7 mouse cellular contexts compared by ENCODE assay signal in the genomic region with DNA sequence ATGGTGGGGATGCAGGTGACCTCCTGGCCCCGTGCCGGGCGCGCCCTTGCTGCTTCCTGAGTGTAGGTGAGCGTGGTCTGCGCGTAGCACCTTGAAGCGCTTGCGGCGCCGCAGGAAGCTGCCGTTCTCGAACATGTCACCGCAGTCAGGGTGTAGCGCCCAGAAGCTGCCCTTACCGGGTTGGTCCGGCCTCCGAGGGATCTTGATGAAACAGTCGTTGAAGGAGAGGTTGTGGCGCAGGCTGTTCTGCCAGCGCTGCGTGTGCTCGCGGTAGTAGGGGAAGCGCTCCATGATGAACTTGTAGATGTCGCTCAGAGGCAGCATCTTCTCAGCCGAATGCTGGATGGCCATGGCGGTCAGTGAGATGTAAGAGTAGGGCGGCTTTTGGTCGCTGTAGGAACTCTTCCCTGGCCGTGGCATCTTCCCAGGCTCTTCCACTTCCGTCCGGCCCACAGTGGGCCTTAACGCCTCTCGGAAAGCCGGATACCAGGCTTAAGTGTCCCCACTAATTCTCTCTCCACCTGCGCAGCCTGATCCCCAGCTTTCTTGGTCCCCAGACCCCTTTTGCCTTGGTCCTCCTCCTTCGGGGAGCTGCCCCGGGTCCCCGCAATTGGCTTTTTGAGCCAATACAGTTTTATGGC. TPM values are rescaled to one million over a fixed set of nuclear protein-coding genes. Genes with fewer than 3 reads are reported as not detected.
DNase-seq lines count a peak whose midpoint lies in the region; ATAC-seq and TF ChIP-seq lines count a peak whose summit lies in the region.

A gene (minus strand): TSS at position 585 of the 641 bp plus-strand sequence.

- 3% methylated on average over 40 of the region's 40 CpGs for WGBS in spleen, adult 2 months
- 1% methylated on average over 40 of the region's 40 CpGs for WGBS in forebrain, embryonic 10.5 days
- under 1% methylated on average over 40 of the region's 40 CpGs for WGBS in limb, embryonic 11.5 days

- H3K4me3 ChIP-seq in spleen, adult 2 months (ENCODE audit: extremely low read depth, insufficient read depth, insufficient read length) = peak within 1 kb of the TSS; percentile 30; the same call in 1 of the 2 replicates
- peak within 1 kb of the TSS; percentile 53 for H3K4me3 ChIP-seq in forebrain, embryonic 10.5 days
- H3K4me3 ChIP-seq in limb, embryonic 11.5 days (ENCODE audit: low read depth, low read length) = peak within 1 kb of the TSS; percentile 28

- H3K4me2 ChIP-seq in limb, embryonic 11.5 days (ENCODE audit: low read depth, severe bottlenecking) = peak within 1 kb of the TSS; percentile 57

- ATAC-seq in limb, embryonic 11.5 days (ENCODE audit: insufficient number of reproducible peaks, low FRiP score, low TSS enrichment, low read depth) = no peak

- no peak for TF ChIP-seq POLR2A in spleen, adult 2 months (IDR thresholded peaks at IDR 0.05; ENCODE audit: low read depth, low read length)

- DNase-seq in spleen, adult 2 months (ENCODE audit: low read depth in 1 of 2, low spot score in 2 of 2) = no peak
- DNase-seq in spleen, postnatal 36 days (ENCODE audit: low spot score in 2 of 2) = no peak
- DNase-seq in forebrain, embryonic 10.5 days (ENCODE audit: extremely low spot score, low spot score) = peak; percentile 62
- peak; percentile 64 for DNase-seq in limb, embryonic 11.5 days (ENCODE audit: low spot score)
- peak; percentile 44 for DNase-seq in retina, embryonic 14.5 days (ENCODE audit: low spot score)
- DNase-seq in T-cell, adult 2 months (ENCODE audit: low spot score) = no peak
- no peak for DNase-seq in ovary, adult 18-20 months (ENCODE audit: low spot score)

- peak within 1 kb of the TSS; percentile 37; the same call in 1 of the 2 replicates for H3K9ac ChIP-seq in limb, embryonic 11.5 days (ENCODE audit: low read length)

- peaks cover 10% of the 10 kb centered on the region; the same call in 1 of the 2 replicates for H3K4me1 ChIP-seq in spleen, adult 2 months (ENCODE audit: control insufficient read depth, insufficient read depth, insufficient read length)
- peaks cover 74% of the 10 kb centered on the region for H3K4me1 ChIP-seq in forebrain, embryonic 10.5 days
- H3K4me1 ChIP-seq in limb, embryonic 11.5 days (ENCODE audit: control insufficient read depth, insufficient read depth, low read length) = peaks cover 12% of the 10 kb centered on the region; the same call in 1 of the 2 replicates

- no peaks in the 10 kb centered on the region for H3K9me3 ChIP-seq in forebrain, embryonic 10.5 days
- no peaks in the 10 kb centered on the region for H3K9me3 ChIP-seq in limb, embryonic 11.5 days (ENCODE audit: control insufficient read depth, low read length)

- peaks cover 34% of the 10 kb centered on the region for H3K27me3 ChIP-seq in spleen, adult 2 months (ENCODE audit: control insufficient read depth, insufficient read depth, low read length)
- peaks cover 100% of the 10 kb centered on the region for H3K27me3 ChIP-seq in forebrain, embryonic 10.5 days (ENCODE audit: poor library complexity, severe bottlenecking)
- H3K27me3 ChIP-seq in limb, embryonic 11.5 days (ENCODE audit: control insufficient read depth, insufficient read depth, low read length) = peaks cover 96% of the 10 kb centered on the region

- no peak within 1 kb of the TSS for H3K27ac ChIP-seq in spleen, adult 2 months (ENCODE audit: insufficient read depth, low read length)
- H3K27ac ChIP-seq in forebrain, embryonic 10.5 days = peak within 1 kb of the TSS; percentile 66
- H3K27ac ChIP-seq in limb, embryonic 11.5 days (replicated peaks; ENCODE audit: low read depth, low read length) = no peak within 1 kb of the TSS

- H3K36me3 ChIP-seq in spleen, adult 2 months (ENCODE audit: control insufficient read depth, insufficient read depth, low read length) = no peaks in the 10 kb centered on the region
- no peaks in the 10 kb centered on the region for H3K36me3 ChIP-seq in forebrain, embryonic 10.5 days (replicated peaks)
- no peaks in the 10 kb centered on the region for H3K36me3 ChIP-seq in limb, embryonic 11.5 days (ENCODE audit: control insufficient read depth, insufficient read depth, low read length)

- TF ChIP-seq CTCF in spleen, adult 2 months (IDR thresholded peaks at IDR 0.05; ENCODE audit: extremely low read depth, insufficient read depth, insufficient read length, insufficient replicate concordance) = no peak

RNA-seq across cellular contexts. Expression of the gene that starts here (rescaled TPM):
- not detected in 2 replicates for polyA plus RNA-seq in spleen, adult 2 months (2012; rRNA removed)
- 0.44 and 0.62 TPM in 2 replicates for polyA plus RNA-seq in forebrain, embryonic 10.5 days (2016; fragmentation: Nextera tagmentation; extraction: Ambion mirVana)
- polyA plus RNA-seq in limb, embryonic 11.5 days (2014; fragmentation: Nextera tagmentation; extraction: Ambion mirVana) = not detected in 2 replicates

Comparison
In these comparisons a context has a peak if more than half of its experiments do, and no peak if none do; other contexts are left out.
1. Peak in DNase-seq, H3K4me3 ChIP-seq and H3K27ac ChIP-seq in forebrain, embryonic 10.5 days; RNA of the gene not detected or under 1 TPM.
2. Peak in DNase-seq, H3K4me3 ChIP-seq, H3K9ac ChIP-seq and H3K4me2 ChIP-seq in limb, embryonic 11.5 days; RNA of the gene not detected or under 1 TPM.